Mouse (Mus musculus) left cerebral cortex, postnatal 10 days (tissue): ENCODE measurements around the gene Zfp524. TPM values are rescaled to one million over a fixed set of nuclear protein-coding genes. Genes with fewer than 3 reads are reported as not detected.

Experiments used
- DNase-seq, 2 experiments: peaks; one replicate each; pipeline ENCODE4 v3.0.0; 2021 to 2022; ENCODE audit warnings: low spot score in 2 of 2, mixed read lengths in 1 of 2; ENCODE audit errors: extremely low spot score in 1 of 2
- intact Hi-C: fragments of 180-260 bp; cut with DNase I; formaldehyde crosslinking; loops from one replicate; pipeline ENCODE4 v1.15.1; 2025
- total RNA-seq, 2 experiments: library from RNA; stranded (reverse); gene quantifications; 2 replicates each; pipeline ENCODE4 v1.2.3; 2021

The Zfp524 gene
- total RNA-seq, 2 experiments from 2014 or later: 4.0 to 4.4 TPM

- intact Hi-C loops: no loop called here
- no peak for DNase-seq
Measured at GRCm38 (mm10) chr7:5037467-5037866, 23.3 kb downstream of the Zfp524 start.

- intact Hi-C loops: no loop called here
- peak; percentile 82 to 96 for DNase-seq
Measured at GRCm38 (mm10) chr7:5038109-5038732, 24.0 kb downstream of the Zfp524 start, which contains the start of gene Zfp784. Gene Zfp784 (minus strand): TSS chr7:5038446.

GRCm38 (mm10) chr7:5038940-5039339 lies 24.7 kb downstream of the Zfp524 start:
- no peak for DNase-seq
- intact Hi-C loops: no loop called here

GRCm38 (mm10) chr7:5044981-5045380 lies 30.8 kb downstream of the Zfp524 start:
- no peak for DNase-seq
- intact Hi-C loops: loop anchor here (5.0 kb wide), 1 partner anchor 103 kb away; no protein-coding TSS in a partner anchor

- DNase-seq: no peak
- intact Hi-C loops: loop anchor here (5.0 kb wide), 1 partner anchor 104 kb away; no protein-coding TSS in a partner anchor
Measured at GRCm38 (mm10) chr7:5046112-5046511, 31.9 kb downstream of the Zfp524 start.

- DNase-seq: no peak
- intact Hi-C loops: loop anchor here (5.0 kb wide), 1 partner anchor 105 kb away; no protein-coding TSS in a partner anchor
Measured at GRCm38 (mm10) chr7:5047313-5047712, 33.1 kb downstream of the Zfp524 start.

- peak in 1 of 2 experiments; percentile 88 for DNase-seq
- intact Hi-C loops: no loop called here
Measured at GRCm38 (mm10) chr7:5051193-5052192, 37.3 kb downstream of the Zfp524 start, which contains the start of gene Zfp580. Gene Zfp580 (plus strand): TSS chr7:5051538.

- DNase-seq: no peak
- intact Hi-C loops: no loop called here
Measured at GRCm38 (mm10) chr7:5052438-5052837, 38.2 kb downstream of the Zfp524 start.

- intact Hi-C loops: no loop called here
- peak in 1 of 2 experiments; percentile 61 for DNase-seq
Measured at GRCm38 (mm10) chr7:5052931-5053343, 38.7 kb downstream of the Zfp524 start.

- intact Hi-C loops: no loop called here
Measured at GRCm38 (mm10) chr7:5053456-5054179, 39.4 kb downstream of the Zfp524 start.

GRCm38 (mm10) chr7:5056651-5057263 lies 42.5 kb downstream of the Zfp524 start:
- DNase-seq: peak; percentile 59 to 87
- intact Hi-C loops: no loop called here

More at GRCm38 (mm10) chr7:5053456-5054179, 39.4 kb downstream of the Zfp524 start:
- peak in 1 of 2 experiments; percentile 67 for DNase-seq

- peak in 1 of 2 experiments; percentile 29 for DNase-seq
- intact Hi-C loops: no loop called here
Measured at GRCm38 (mm10) chr7:5057381-5057780, 43.2 kb downstream of the Zfp524 start.

GRCm38 (mm10) chr7:5057804-5058203 lies 43.6 kb downstream of the Zfp524 start:
- intact Hi-C loops: no loop called here
- no peak for DNase-seq

- DNase-seq: no peak
- intact Hi-C loops: no loop called here
Measured at GRCm38 (mm10) chr7:5058631-5059030, 44.4 kb downstream of the Zfp524 start.

GRCm38 (mm10) chr7:5059421-5059820 lies 45.2 kb downstream of the Zfp524 start:
- DNase-seq: no peak
- intact Hi-C loops: no loop called here

- intact Hi-C loops: no loop called here
- peak; percentile 78 to 91 for DNase-seq
Measured at GRCm38 (mm10) chr7:5060239-5060731, 46.1 kb downstream of the Zfp524 start.

GRCm38 (mm10) chr7:5060944-5061773 lies 46.9 kb downstream of the Zfp524 start:
- peak; percentile 99 for DNase-seq
- intact Hi-C loops: no loop called here
